Mouse (Mus musculus): ENCODE measurements around the gene Clic6. TPM values are rescaled to one million over a fixed set of nuclear protein-coding genes. Genes with fewer than 3 reads are reported as not detected.

Gene Clic6
- polyA plus RNA-seq, 1 experiment from 2014 or later, result 9.7 TPM

GRCm38 (mm10) chr16:92544264-92544663 is 58.7 kb downstream of the Clic6 start:
- H3K36me3 ChIP-seq, result no peaks in the 10 kb centered on the region
- no peak overlapping the region for H3K9ac ChIP-seq
- H3K4me1 ChIP-seq (replicated peaks), result no peaks in the 10 kb centered on the region
- no peaks in the 10 kb centered on the region for H3K27me3 ChIP-seq
- H3K27ac ChIP-seq (replicated peaks), result no peak overlapping the region
- no peak for ATAC-seq (ENCODE audit: low FRiP score, low read depth)
- no peak overlapping the region for H3K4me3 ChIP-seq
- H3K9me3 ChIP-seq, result no peaks in the 10 kb centered on the region
- WGBS, result 67% methylated on average over 1 of the region's 1 CpGs
- no peak overlapping the region for H3K4me2 ChIP-seq

- WGBS, result 94% methylated on average over 9 of the region's 9 CpGs
- H3K4me2 ChIP-seq, result no peak overlapping the region
- H3K9me3 ChIP-seq, result no peaks in the 10 kb centered on the region
- no peak for ATAC-seq (ENCODE audit: low FRiP score, low read depth)
- no peak overlapping the region for H3K4me3 ChIP-seq
- no peaks in the 10 kb centered on the region for H3K4me1 ChIP-seq (replicated peaks)
- H3K27ac ChIP-seq (replicated peaks), result no peak overlapping the region
- no peaks in the 10 kb centered on the region for H3K27me3 ChIP-seq
- no peak overlapping the region for H3K9ac ChIP-seq
- H3K36me3 ChIP-seq, result no peaks in the 10 kb centered on the region
Observed at GRCm38 (mm10) chr16:92548651-92549050, 63.1 kb downstream of the Clic6 start.

GRCm38 (mm10) chr16:92551266-92552105 is 66.0 kb downstream of the Clic6 start:
- H3K27me3 ChIP-seq, result no peaks in the 10 kb centered on the region
- 71% methylated on average over 13 of the region's 13 CpGs for WGBS
- H3K4me3 ChIP-seq, result no peak overlapping the region
- H3K4me2 ChIP-seq, result no peak overlapping the region
- H3K27ac ChIP-seq (replicated peaks), result no peak overlapping the region
- H3K9me3 ChIP-seq, result no peaks in the 10 kb centered on the region
- H3K4me1 ChIP-seq (replicated peaks), result no peaks in the 10 kb centered on the region
- H3K9ac ChIP-seq, result no peak overlapping the region
- H3K36me3 ChIP-seq, result no peaks in the 10 kb centered on the region
- no peak for ATAC-seq (ENCODE audit: low FRiP score, low read depth)

- no peak for ATAC-seq (ENCODE audit: low FRiP score, low read depth)
Observed at GRCm38 (mm10) chr16:92552106-92552382, 66.5 kb downstream of the Clic6 start.

GRCm38 (mm10) chr16:92552858-92553257 is 67.3 kb downstream of the Clic6 start:
- H3K27me3 ChIP-seq, result no peaks in the 10 kb centered on the region
- no peaks in the 10 kb centered on the region for H3K36me3 ChIP-seq
- H3K9ac ChIP-seq, result no peak overlapping the region
- ATAC-seq (ENCODE audit: low FRiP score, low read depth), result no peak
- no peak overlapping the region for H3K4me3 ChIP-seq
- H3K27ac ChIP-seq (replicated peaks), result no peak overlapping the region
- H3K4me1 ChIP-seq (replicated peaks), result no peaks in the 10 kb centered on the region
- H3K4me2 ChIP-seq, result no peak overlapping the region
- H3K9me3 ChIP-seq, result no peaks in the 10 kb centered on the region
- 68% methylated on average over 11 of the region's 11 CpGs for WGBS

More at GRCm38 (mm10) chr16:92552106-92552382, 66.5 kb downstream of the Clic6 start:
- Histone ChIP-seq H3K4me1 (replicated peaks) (no peaks in the 10 kb centered on the region), H3K9ac (no peak overlapping the region), H3K27me3 (no peaks in the 10 kb centered on the region), H3K27ac (replicated peaks) (no peak overlapping the region), H3K4me2 (no peak overlapping the region), H3K4me3 (no peak overlapping the region), H3K36me3 (no peaks in the 10 kb centered on the region), H3K9me3 (no peaks in the 10 kb centered on the region)
- WGBS, result 84% methylated on average over 9 of the region's 9 CpGs

GRCm38 (mm10) chr16:92555051-92555450 is 69.5 kb downstream of the Clic6 start:
- H3K9ac ChIP-seq, result no peak overlapping the region
- no peaks in the 10 kb centered on the region for H3K9me3 ChIP-seq
- no peak for ATAC-seq (ENCODE audit: low FRiP score, low read depth)
- no peak overlapping the region for H3K4me3 ChIP-seq
- H3K4me1 ChIP-seq (replicated peaks), result no peaks in the 10 kb centered on the region
- H3K36me3 ChIP-seq, result no peaks in the 10 kb centered on the region
- H3K27ac ChIP-seq (replicated peaks), result no peak overlapping the region
- no peak overlapping the region for H3K4me2 ChIP-seq
- no peaks in the 10 kb centered on the region for H3K27me3 ChIP-seq
- WGBS, result 94% methylated on average over 1 of the region's 1 CpGs

GRCm38 (mm10) chr16:92565291-92565690 is 79.8 kb downstream of the Clic6 start:
- Histone ChIP-seq H3K4me3 (no peak overlapping the region), H3K9ac (no peak overlapping the region), H3K27ac (replicated peaks) (no peak overlapping the region), H3K36me3 (no peaks in the 10 kb centered on the region), H3K9me3 (no peaks in the 10 kb centered on the region), H3K4me1 (replicated peaks) (peaks cover 3% of the 10 kb centered on the region), H3K27me3 (no peaks in the 10 kb centered on the region), H3K4me2 (0 out of 2 replicates have a peak overlapping the region, but pooled peaks have one; percentile 9)
- WGBS, result 63% methylated on average over 11 of the region's 11 CpGs
- no peak for ATAC-seq (ENCODE audit: low FRiP score, low read depth)

- no peaks in the 10 kb centered on the region for H3K27me3 ChIP-seq
- 0 out of 2 replicates have a peak overlapping the region, but pooled peaks have one; percentile 9 for H3K4me2 ChIP-seq
- no peak overlapping the region for H3K27ac ChIP-seq (replicated peaks)
- WGBS, result 4% methylated on average over 6 of the region's 6 CpGs
- H3K9me3 ChIP-seq, result no peaks in the 10 kb centered on the region
- peaks cover 3% of the 10 kb centered on the region for H3K4me1 ChIP-seq (replicated peaks)
- H3K4me3 ChIP-seq, result no peak overlapping the region
- ATAC-seq (ENCODE audit: low FRiP score, low read depth), result peak; percentile 54; the same call in 1 of the 2 replicates
- H3K36me3 ChIP-seq, result no peaks in the 10 kb centered on the region
- H3K9ac ChIP-seq, result no peak overlapping the region
Observed at GRCm38 (mm10) chr16:92565708-92566107, 80.2 kb downstream of the Clic6 start.

- 40% methylated on average over 5 of the region's 5 CpGs for WGBS
- H3K36me3 ChIP-seq, result no peaks in the 10 kb centered on the region
Observed at GRCm38 (mm10) chr16:92566146-92566545, 80.6 kb downstream of the Clic6 start.

GRCm38 (mm10) chr16:92571246-92571645 is 85.7 kb downstream of the Clic6 start:
- Histone ChIP-seq H3K27ac (replicated peaks) (no peak overlapping the region), H3K9me3 (no peaks in the 10 kb centered on the region), H3K4me1 (replicated peaks) (no peaks in the 10 kb centered on the region), H3K4me3 (no peak overlapping the region), H3K4me2 (no peak overlapping the region), H3K9ac (no peak overlapping the region), H3K27me3 (no peaks in the 10 kb centered on the region), H3K36me3 (no peaks in the 10 kb centered on the region)
- WGBS, result 89% methylated on average over 11 of the region's 11 CpGs
- ATAC-seq (ENCODE audit: low FRiP score, low read depth), result no peak

More at GRCm38 (mm10) chr16:92566146-92566545, 80.6 kb downstream of the Clic6 start:
- H3K4me2 ChIP-seq, result no peak overlapping the region
- H3K27ac ChIP-seq (replicated peaks), result no peak overlapping the region
- H3K9me3 ChIP-seq, result no peaks in the 10 kb centered on the region
- H3K4me3 ChIP-seq, result no peak overlapping the region
- no peak for ATAC-seq (ENCODE audit: low FRiP score, low read depth)
- no peaks in the 10 kb centered on the region for H3K27me3 ChIP-seq
- H3K4me1 ChIP-seq (replicated peaks), result peaks cover 3% of the 10 kb centered on the region
- no peak overlapping the region for H3K9ac ChIP-seq

- no peaks in the 10 kb centered on the region for H3K27me3 ChIP-seq
- H3K9ac ChIP-seq, result no peak overlapping the region
- H3K4me3 ChIP-seq, result no peak overlapping the region
- no peak overlapping the region for H3K27ac ChIP-seq (replicated peaks)
- WGBS, result 85% methylated on average over 4 of the region's 4 CpGs
- no peaks in the 10 kb centered on the region for H3K36me3 ChIP-seq
- H3K4me2 ChIP-seq, result no peak overlapping the region
- no peak for ATAC-seq (ENCODE audit: low FRiP score, low read depth)
- no peaks in the 10 kb centered on the region for H3K4me1 ChIP-seq (replicated peaks)
- no peaks in the 10 kb centered on the region for H3K9me3 ChIP-seq
Observed at GRCm38 (mm10) chr16:92573193-92573592, 87.7 kb downstream of the Clic6 start.

- WGBS, result 88% methylated on average over 10 of the region's 10 CpGs
- Histone ChIP-seq H3K9ac (no peak overlapping the region), H3K4me2 (no peak overlapping the region), H3K27ac (replicated peaks) (no peak overlapping the region), H3K27me3 (no peaks in the 10 kb centered on the region), H3K4me3 (no peak overlapping the region), H3K9me3 (no peaks in the 10 kb centered on the region), H3K4me1 (replicated peaks) (no peaks in the 10 kb centered on the region), H3K36me3 (no peaks in the 10 kb centered on the region)
- ATAC-seq (ENCODE audit: low FRiP score, low read depth), result no peak
Observed at GRCm38 (mm10) chr16:92575792-92576191, 90.3 kb downstream of the Clic6 start.

- Histone ChIP-seq H3K36me3 (no peaks in the 10 kb centered on the region), H3K27me3 (no peaks in the 10 kb centered on the region), H3K27ac (replicated peaks) (no peak overlapping the region), H3K4me3 (no peak overlapping the region), H3K9me3 (no peaks in the 10 kb centered on the region), H3K4me1 (replicated peaks) (no peaks in the 10 kb centered on the region), H3K9ac (no peak overlapping the region), H3K4me2 (no peak overlapping the region)
- no peak for ATAC-seq (ENCODE audit: low FRiP score, low read depth)
- 88% methylated on average over 9 of the region's 9 CpGs for WGBS
Observed at GRCm38 (mm10) chr16:92577381-92577780, 91.8 kb downstream of the Clic6 start.

Data from hindbrain, embryonic 15.5 days (tissue).